In genomic region chr17:73639401-73640116, GRCm38 (mm10) we compare ENCODE assay signal across 10 mouse cellular contexts.
DNase-seq lines count a peak whose midpoint lies in the region; ATAC-seq lines count a peak whose summit lies in the region.
"Had no signal": no experiment of that assay in that cellular context is flagged by ENCODE, and none has a peak within 500 bp of the region (broad histone marks: within the 10 kb centered on the region; RNA-seq: fewer than 3 reads in every experiment).

No protein-coding gene starts in this region.

- H3K27ac ChIP-seq in neural tube, embryonic 11.5 days (ENCODE audit: low read depth, low read length) = no peak overlapping the region
- no peak overlapping the region for H3K27ac ChIP-seq in intestine, embryonic 15.5 days

- H3K4me3 ChIP-seq in neural tube, embryonic 11.5 days (ENCODE audit: low read depth, low read length) = no peak overlapping the region
- no peak overlapping the region for H3K4me3 ChIP-seq in intestine, embryonic 15.5 days (replicated peaks)

- no peaks in the 10 kb centered on the region for H3K36me3 ChIP-seq in neural tube, embryonic 11.5 days (ENCODE audit: control insufficient read depth, insufficient read depth, low read length)
- no peaks in the 10 kb centered on the region for H3K36me3 ChIP-seq in intestine, embryonic 15.5 days

- H3K27me3 ChIP-seq in neural tube, embryonic 11.5 days (ENCODE audit: control insufficient read depth, insufficient read depth, low read length) = no peaks in the 10 kb centered on the region
- H3K27me3 ChIP-seq in intestine, embryonic 15.5 days (replicated peaks) = no peaks in the 10 kb centered on the region

- 35% methylated on average over 6 of the region's 6 CpGs for WGBS in neural tube, embryonic 11.5 days
- WGBS in intestine, embryonic 15.5 days = 25% methylated on average over 6 of the region's 6 CpGs

- DNase-seq in neural tube, embryonic 11.5 days (ENCODE audit: low spot score) = peak; percentile 41
- no peak for DNase-seq in neural tube, embryonic 10.5 days (ENCODE audit: extremely low spot score, low spot score)
- DNase-seq in kidney, postnatal 4 days = peak; percentile 65 to 80
- no peak for DNase-seq in thymus, postnatal 4 days
- DNase-seq in urinary bladder, postnatal 14 days (ENCODE audit: low spot score) = no peak
- DNase-seq in testis, postnatal 14 days (ENCODE audit: low spot score) = no peak
- DNase-seq: adrenal gland, postnatal 10 days; cerebellum, postnatal 25 days; spleen, adult 18-20 months had no signal

- ATAC-seq in neural tube, embryonic 11.5 days (ENCODE audit: insufficient read depth, low FRiP score, low TSS enrichment) = peak; percentile 53
- peak; percentile 90 for ATAC-seq in intestine, embryonic 15.5 days

- H3K9ac ChIP-seq in neural tube, embryonic 11.5 days (ENCODE audit: low read length) = no peak overlapping the region
- H3K9ac ChIP-seq in intestine, embryonic 15.5 days = no peak overlapping the region

- no peak overlapping the region for H3K4me2 ChIP-seq in neural tube, embryonic 11.5 days (ENCODE audit: low read depth)
- no peak overlapping the region for H3K4me2 ChIP-seq in intestine, embryonic 15.5 days (replicated peaks)

- no peaks in the 10 kb centered on the region for H3K4me1 ChIP-seq in neural tube, embryonic 11.5 days (ENCODE audit: control insufficient read depth, insufficient read depth, low read length)
- 0 out of 2 replicates have a peak, but pooled peaks cover 5% of the 10 kb centered on the region for H3K4me1 ChIP-seq in intestine, embryonic 15.5 days (replicated peaks)

- no peaks in the 10 kb centered on the region for H3K9me3 ChIP-seq in neural tube, embryonic 11.5 days (ENCODE audit: control insufficient read depth, low read length)
- no peaks in the 10 kb centered on the region for H3K9me3 ChIP-seq in intestine, embryonic 15.5 days

Comparison
In these comparisons a context has a peak if more than half of its experiments do, and no peak if none do; other contexts are left out.
1. DNase-seq: peak in neural tube, embryonic 11.5 days (single experiment) and kidney, postnatal 4 days (2 of 2); none in neural tube, embryonic 10.5 days (single experiment), thymus, postnatal 4 days (single experiment), urinary bladder, postnatal 14 days (single experiment) and testis, postnatal 14 days (single experiment).